In genomic region chr3:20655345-20655744, GRCm38 (mm10) we compare ENCODE assay signal across 8 mouse cellular contexts.
DNase-seq lines count a peak whose midpoint lies in the region; ATAC-seq and TF ChIP-seq lines count a peak whose summit lies in the region.

No protein-coding gene starts in this region.

- WGBS in midbrain, embryonic 14.5 days = 4% methylated on average over 1 of the region's 1 CpGs

- H3K27ac ChIP-seq in gastrocnemius, adult 2 months = no peak overlapping the region
- no peak overlapping the region for H3K27ac ChIP-seq in midbrain, embryonic 14.5 days (replicated peaks; ENCODE audit: low read depth, low read length)

- intact Hi-C loops in gastrocnemius, adult 2 months (cut with DNase I) = loop anchor here (5.0 to 10.0 kb wide), 4 partner anchors 609 to 1422 kb away; partner anchors contain the start of gene Tbl1xr1

- no peaks in the 10 kb centered on the region for H3K4me1 ChIP-seq in midbrain, embryonic 14.5 days (ENCODE audit: control insufficient read depth, insufficient read depth, low read length)

- no peaks in the 10 kb centered on the region for H3K27me3 ChIP-seq in midbrain, embryonic 14.5 days (ENCODE audit: control insufficient read depth, insufficient read depth, low read length)

- no peaks in the 10 kb centered on the region for H3K9me3 ChIP-seq in midbrain, embryonic 14.5 days (ENCODE audit: control insufficient read depth, low read length)

- H3K4me2 ChIP-seq in midbrain, embryonic 14.5 days (ENCODE audit: low read length) = no peak overlapping the region

- TF ChIP-seq CTCF in gastrocnemius, adult 2 months (IDR thresholded peaks at IDR 0.05) = peak; percentile 86

- ATAC-seq in midbrain, embryonic 14.5 days (ENCODE audit: low FRiP score, low TSS enrichment) = no peak

- no peak overlapping the region for H3K4me3 ChIP-seq in gastrocnemius, adult 2 months
- H3K4me3 ChIP-seq in midbrain, embryonic 14.5 days (replicated peaks; ENCODE audit: low read depth, low read length) = no peak overlapping the region

- no peak overlapping the region for H3K9ac ChIP-seq in midbrain, embryonic 14.5 days (replicated peaks; ENCODE audit: low read length)

- no peak for DNase-seq in gastrocnemius, adult 2 months
- no peak for DNase-seq in gastrocnemius, adult 8-10 months (ENCODE audit: low spot score in 2 of 2)
- peak; percentile 25 to 29 for DNase-seq in right cerebral cortex, postnatal 10 days (ENCODE audit: low spot score in 2 of 2)
- no peak for DNase-seq in right cerebral cortex, postnatal 14 days
- peak; percentile 6 to 9 for DNase-seq in frontal cortex, postnatal 25 days (ENCODE audit: low spot score in 2 of 2)
- DNase-seq in midbrain, embryonic 14.5 days = peak; percentile 86
- no peak for DNase-seq in gastrocnemius, postnatal 10 days
- DNase-seq in thymus, postnatal 14 days = no peak

- H3K36me3 ChIP-seq in midbrain, embryonic 14.5 days (ENCODE audit: control insufficient read depth, insufficient read depth, low read length) = no peaks in the 10 kb centered on the region

Comparison
In these comparisons a context has a peak if more than half of its experiments do, and no peak if none do; other contexts are left out.
1. DNase-seq: peak in right cerebral cortex, postnatal 10 days (2 of 2), frontal cortex, postnatal 25 days (2 of 2) and midbrain, embryonic 14.5 days (single experiment); none in gastrocnemius, adult 2 months (single experiment), gastrocnemius, adult 8-10 months (0 of 2), right cerebral cortex, postnatal 14 days (single experiment), gastrocnemius, postnatal 10 days (single experiment) and thymus, postnatal 14 days (single experiment).